Mouse (Mus musculus): ENCODE data around the gene Ehd2. TPM values are rescaled to one million over a fixed set of nuclear protein-coding genes. Genes with fewer than 3 reads are reported as not detected.
A peak's percentile ranks its signal among the peaks of the same experiment; 100 is the strongest.

Gene Ehd2
- polyA plus RNA-seq, 1 experiment from 2014 or later = 5.4 TPM

DNA sequence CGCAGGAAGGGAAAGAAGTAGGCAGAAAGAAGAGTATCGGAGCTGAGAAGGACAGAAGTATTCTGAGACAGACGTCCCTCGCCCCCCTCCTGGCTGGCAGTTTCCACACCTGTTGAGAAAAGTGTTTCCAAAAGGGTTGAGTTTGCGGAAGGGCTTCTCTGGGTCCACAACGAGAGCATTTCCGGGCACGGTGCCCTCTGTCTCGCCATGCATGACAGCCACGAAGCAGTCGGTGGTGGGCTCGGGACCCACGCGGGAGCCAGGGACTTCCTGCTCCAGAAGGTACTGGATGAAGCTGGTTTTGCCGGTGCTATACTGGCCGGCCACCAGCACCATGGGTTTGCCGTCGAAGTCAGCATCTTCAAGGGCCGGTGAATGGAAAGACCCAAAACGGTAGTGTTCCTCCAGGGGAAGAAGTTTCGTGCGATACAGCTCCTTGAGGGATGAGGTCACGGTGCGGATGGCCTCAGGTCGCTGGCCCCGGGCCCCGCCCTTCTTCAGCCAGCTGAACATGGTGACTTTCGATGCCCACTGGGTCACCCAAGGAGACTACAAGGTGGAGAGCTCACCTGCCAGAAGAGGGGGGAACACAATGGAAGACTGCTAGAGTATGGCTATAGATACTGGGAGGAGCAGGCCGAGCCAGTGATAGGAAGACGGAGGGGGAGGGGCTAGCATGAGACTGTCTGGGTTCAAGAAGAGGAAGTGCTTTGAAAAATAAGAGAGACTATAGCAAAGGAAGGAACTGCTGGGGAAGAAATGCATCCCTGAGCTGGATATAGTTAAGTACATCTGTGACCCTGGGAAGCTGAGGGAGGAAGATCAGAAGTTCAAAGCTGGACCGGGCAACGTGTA lies 3.3 kb downstream of the Ehd2 start:
- Histone ChIP-seq H3K4me2 (ENCODE audit: low read length) (no peak overlapping the region), H3K27ac (ENCODE audit: low read length) (no peak overlapping the region), H3K4me1 (replicated peaks; ENCODE audit: control insufficient read depth, insufficient read depth, low read length) (peaks cover 18% of the 10 kb centered on the region), H3K4me3 (replicated peaks; ENCODE audit: low read length) (no peak overlapping the region), H3K36me3 (ENCODE audit: control insufficient read depth, insufficient read depth) (no peaks in the 10 kb centered on the region), H3K9ac (replicated peaks; ENCODE audit: low read depth, low read length) (no peak overlapping the region), H3K9me3 (ENCODE audit: control insufficient read depth, low read length) (no peaks in the 10 kb centered on the region), H3K27me3 (replicated peaks; ENCODE audit: control insufficient read depth, insufficient read depth, low read length) (no peaks in the 10 kb centered on the region)
- 86% methylated on average over 32 of the region's 32 CpGs for WGBS
- no peak for ATAC-seq

DNA sequence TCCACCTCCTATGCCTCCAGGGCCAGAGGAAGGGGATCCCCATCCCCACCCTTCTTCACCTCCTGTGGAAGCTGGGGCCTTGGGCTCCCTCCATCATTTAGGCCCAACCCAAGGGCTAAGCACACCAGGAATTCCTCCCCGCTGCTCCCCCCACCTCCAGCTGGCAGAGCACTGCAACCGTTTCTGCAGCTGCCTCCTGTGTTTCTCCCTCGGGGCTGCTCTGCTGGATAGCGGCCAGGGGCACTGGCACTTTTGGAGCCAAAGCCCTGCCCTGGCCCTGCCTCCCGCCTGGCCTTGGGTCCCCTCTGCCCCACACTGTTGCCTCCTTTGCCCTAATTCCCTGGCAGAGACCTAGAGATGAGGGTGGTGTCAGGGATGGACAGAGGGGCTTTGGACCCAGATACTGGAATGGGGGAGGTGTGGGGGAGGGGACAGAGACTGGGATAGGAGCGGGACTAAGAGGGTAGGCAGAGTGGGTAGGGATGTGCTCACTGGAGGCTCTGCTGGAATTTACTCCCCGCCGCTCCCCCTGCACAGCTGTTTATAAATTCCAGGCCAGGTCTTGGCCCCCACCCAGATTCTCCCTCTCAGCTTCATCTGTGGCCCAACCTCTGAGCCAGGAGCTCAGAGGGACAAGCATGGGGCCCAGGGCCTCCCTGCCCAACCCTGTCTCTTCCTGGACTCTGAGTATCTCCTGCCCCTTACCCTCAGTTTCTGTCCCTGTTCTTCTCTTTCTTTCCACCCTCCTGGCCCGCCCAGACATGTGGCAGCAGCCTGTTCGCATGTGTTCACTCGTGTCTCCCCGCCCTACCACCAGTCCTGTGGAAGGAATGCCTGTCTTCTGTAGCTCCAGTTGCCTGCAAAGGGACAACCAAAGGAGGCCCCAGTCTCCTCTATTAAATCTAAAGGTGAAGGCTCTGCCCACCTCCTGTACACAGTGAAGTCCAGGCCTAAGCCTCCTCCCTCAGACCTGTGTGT lies 4.8 kb downstream of the Ehd2 start:
- peak; percentile 59 for ATAC-seq
- Histone ChIP-seq H3K9ac (replicated peaks; ENCODE audit: low read depth, low read length) (no peak overlapping the region), H3K27me3 (replicated peaks; ENCODE audit: control insufficient read depth, insufficient read depth, low read length) (no peaks in the 10 kb centered on the region), H3K27ac (ENCODE audit: low read length) (no peak overlapping the region), H3K9me3 (ENCODE audit: control insufficient read depth, low read length) (no peaks in the 10 kb centered on the region), H3K4me2 (ENCODE audit: low read length) (no peak overlapping the region), H3K4me1 (replicated peaks; ENCODE audit: control insufficient read depth, insufficient read depth, low read length) (peaks cover 18% of the 10 kb centered on the region), H3K36me3 (ENCODE audit: control insufficient read depth, insufficient read depth) (no peaks in the 10 kb centered on the region), H3K4me3 (replicated peaks; ENCODE audit: low read length) (no peak overlapping the region)
- 27% methylated on average over 12 of the region's 12 CpGs for WGBS

DNA sequence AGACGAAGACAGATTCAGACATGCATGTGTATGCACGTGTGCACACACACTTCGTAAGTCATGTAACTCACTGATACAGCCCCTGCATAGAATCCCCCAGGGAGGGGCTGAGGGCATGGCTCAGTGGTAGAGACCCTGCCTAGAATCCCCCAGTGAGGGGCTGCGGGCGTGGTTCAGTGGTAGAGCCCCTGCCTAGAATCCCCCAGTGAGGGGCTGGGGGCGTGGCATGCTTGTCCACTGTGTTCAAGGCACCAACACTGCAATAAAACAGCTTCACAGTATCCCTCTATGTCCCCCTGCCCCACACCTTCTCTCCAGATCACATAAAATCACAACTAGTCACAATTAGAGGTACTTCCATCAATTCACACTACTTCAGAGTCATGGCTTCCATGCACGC lies 5.6 kb downstream of the Ehd2 start:
- peaks cover 13% of the 10 kb centered on the region for H3K4me1 ChIP-seq (replicated peaks; ENCODE audit: control insufficient read depth, insufficient read depth, low read length)
- H3K36me3 ChIP-seq (ENCODE audit: control insufficient read depth, insufficient read depth) = no peaks in the 10 kb centered on the region
- no peak overlapping the region for H3K4me2 ChIP-seq (ENCODE audit: low read length)
- 83% methylated on average over 7 of the region's 7 CpGs for WGBS
- peak; percentile 4; the same call in 1 of the 2 replicates for ATAC-seq
- H3K27ac ChIP-seq (ENCODE audit: low read length) = no peak overlapping the region
- no peaks in the 10 kb centered on the region for H3K9me3 ChIP-seq (ENCODE audit: control insufficient read depth, low read length)
- H3K27me3 ChIP-seq (replicated peaks; ENCODE audit: control insufficient read depth, insufficient read depth, low read length) = no peaks in the 10 kb centered on the region
- H3K4me3 ChIP-seq (replicated peaks; ENCODE audit: low read length) = no peak overlapping the region
- no peak overlapping the region for H3K9ac ChIP-seq (replicated peaks; ENCODE audit: low read depth, low read length)

DNA sequence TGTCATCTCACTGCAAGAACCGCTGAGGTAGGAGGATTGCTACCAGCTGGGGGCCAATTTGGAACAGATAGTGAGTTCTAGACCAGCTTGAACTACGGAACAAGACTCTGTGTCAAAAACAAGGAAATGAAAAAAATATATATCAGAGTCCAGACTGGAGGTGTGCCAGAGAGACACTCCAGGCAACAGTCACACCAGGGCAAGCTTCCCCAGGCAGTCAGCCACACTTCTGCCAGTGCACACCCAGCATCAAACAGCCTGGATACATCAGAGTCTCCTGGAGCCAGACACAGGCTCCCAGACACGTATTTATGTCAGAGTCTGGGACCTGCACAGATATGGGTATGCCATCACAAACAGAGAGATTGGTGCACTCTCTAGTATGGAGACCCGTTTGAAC lies 6.1 kb downstream of the Ehd2 start:
- no peak overlapping the region for H3K27ac ChIP-seq (ENCODE audit: low read length)
- no peak overlapping the region for H3K9ac ChIP-seq (replicated peaks; ENCODE audit: low read depth, low read length)
- H3K9me3 ChIP-seq (ENCODE audit: control insufficient read depth, low read length) = no peaks in the 10 kb centered on the region
- H3K27me3 ChIP-seq (replicated peaks; ENCODE audit: control insufficient read depth, insufficient read depth, low read length) = no peaks in the 10 kb centered on the region
- H3K36me3 ChIP-seq (ENCODE audit: control insufficient read depth, insufficient read depth) = no peaks in the 10 kb centered on the region
- ATAC-seq = no peak
- H3K4me1 ChIP-seq (replicated peaks; ENCODE audit: control insufficient read depth, insufficient read depth, low read length) = peaks cover 13% of the 10 kb centered on the region
- WGBS = 66% methylated on average over 4 of the region's 4 CpGs
- H3K4me2 ChIP-seq (ENCODE audit: low read length) = no peak overlapping the region
- no peak overlapping the region for H3K4me3 ChIP-seq (replicated peaks; ENCODE audit: low read length)

DNA sequence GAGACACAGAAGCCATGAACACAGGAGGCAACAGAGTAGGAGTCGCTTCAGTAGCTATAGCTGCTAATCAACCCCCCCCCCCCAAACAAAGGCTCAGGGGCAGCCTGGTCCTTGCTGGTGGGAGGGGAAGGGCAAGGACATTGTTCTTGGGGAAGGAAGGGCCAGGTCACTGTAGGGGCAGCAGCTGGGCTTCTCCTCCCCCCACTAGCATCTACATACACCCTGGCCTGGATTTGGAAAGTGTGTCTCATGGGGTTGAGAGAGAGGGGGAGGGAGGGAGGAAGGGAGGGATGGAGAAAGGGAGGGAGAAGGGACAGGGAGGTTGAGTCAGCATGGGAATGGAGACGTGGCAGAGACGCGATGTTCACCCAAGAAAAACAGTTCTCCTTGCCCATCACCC lies 6.7 kb downstream of the Ehd2 start:
- H3K4me1 ChIP-seq (replicated peaks; ENCODE audit: control insufficient read depth, insufficient read depth, low read length) = peaks cover 13% of the 10 kb centered on the region
- no peak overlapping the region for H3K4me3 ChIP-seq (replicated peaks; ENCODE audit: low read length)
- H3K4me2 ChIP-seq (ENCODE audit: low read length) = no peak overlapping the region
- H3K9ac ChIP-seq (replicated peaks; ENCODE audit: low read depth, low read length) = no peak overlapping the region
- WGBS = 38% methylated on average over 4 of the region's 4 CpGs
- no peaks in the 10 kb centered on the region for H3K36me3 ChIP-seq (ENCODE audit: control insufficient read depth, insufficient read depth)
- no peaks in the 10 kb centered on the region for H3K27me3 ChIP-seq (replicated peaks; ENCODE audit: control insufficient read depth, insufficient read depth, low read length)
- H3K27ac ChIP-seq (ENCODE audit: low read length) = no peak overlapping the region
- no peak for ATAC-seq
- H3K9me3 ChIP-seq (ENCODE audit: control insufficient read depth, low read length) = no peaks in the 10 kb centered on the region

DNA sequence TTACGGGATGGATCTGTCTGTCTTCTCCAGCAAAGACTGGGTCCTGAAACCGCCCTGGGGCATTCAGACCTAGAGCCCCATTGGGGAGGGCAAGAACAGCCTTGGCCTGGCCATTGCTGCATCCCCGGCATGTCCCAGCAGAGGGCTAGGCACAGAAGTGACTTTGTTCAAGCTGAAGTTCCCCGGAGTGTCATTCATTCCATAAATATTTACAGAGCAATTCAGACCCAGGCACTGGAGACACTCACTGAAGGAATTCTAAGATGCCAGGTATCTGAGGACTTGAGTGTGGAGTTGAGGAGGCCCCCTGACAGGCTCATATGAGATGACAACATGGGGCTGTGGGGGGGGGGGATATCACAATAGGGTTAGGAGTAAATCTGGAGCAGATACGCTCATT lies 11.2 kb downstream of the Ehd2 start:
- Histone ChIP-seq H3K9me3 (ENCODE audit: control insufficient read depth, low read length) (no peaks in the 10 kb centered on the region), H3K27me3 (replicated peaks; ENCODE audit: control insufficient read depth, insufficient read depth, low read length) (no peaks in the 10 kb centered on the region), H3K27ac (ENCODE audit: low read length) (no peak overlapping the region), H3K9ac (replicated peaks; ENCODE audit: low read depth, low read length) (no peak overlapping the region), H3K4me1 (replicated peaks; ENCODE audit: control insufficient read depth, insufficient read depth, low read length) (no peaks in the 10 kb centered on the region), H3K4me3 (replicated peaks; ENCODE audit: low read length) (no peak overlapping the region), H3K4me2 (ENCODE audit: low read length) (no peak overlapping the region), H3K36me3 (ENCODE audit: control insufficient read depth, insufficient read depth) (no peaks in the 10 kb centered on the region)
- WGBS = 79% methylated on average over 5 of the region's 5 CpGs
- ATAC-seq = no peak

DNA sequence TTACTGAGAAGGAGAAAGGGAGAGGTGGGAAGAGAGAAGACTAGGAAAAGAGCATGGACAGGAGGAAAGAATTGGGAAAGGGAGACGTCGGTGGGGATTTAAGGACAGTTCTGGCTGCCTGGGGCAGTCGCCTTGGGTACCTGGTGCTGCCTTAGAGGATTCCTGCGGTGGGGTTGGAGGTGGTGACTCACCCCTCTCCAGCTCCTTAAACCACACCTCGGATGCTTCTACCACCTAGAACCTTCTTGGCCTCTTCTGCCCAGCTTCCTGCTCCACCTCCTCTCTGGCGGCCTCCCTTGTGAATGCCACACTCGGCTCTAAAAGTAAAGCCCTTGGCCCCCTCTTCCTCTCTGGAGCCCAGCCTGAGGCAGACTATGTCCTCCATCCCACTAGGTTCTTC lies 11.9 kb downstream of the Ehd2 start:
- no peak for ATAC-seq
- H3K9me3 ChIP-seq (ENCODE audit: control insufficient read depth, low read length) = no peaks in the 10 kb centered on the region
- no peaks in the 10 kb centered on the region for H3K36me3 ChIP-seq (ENCODE audit: control insufficient read depth, insufficient read depth)
- H3K4me3 ChIP-seq (replicated peaks; ENCODE audit: low read length) = no peak overlapping the region
- no peaks in the 10 kb centered on the region for H3K27me3 ChIP-seq (replicated peaks; ENCODE audit: control insufficient read depth, insufficient read depth, low read length)
- WGBS = 21% methylated on average over 7 of the region's 7 CpGs
- H3K27ac ChIP-seq (ENCODE audit: low read length) = no peak overlapping the region
- no peaks in the 10 kb centered on the region for H3K4me1 ChIP-seq (replicated peaks; ENCODE audit: control insufficient read depth, insufficient read depth, low read length)
- no peak overlapping the region for H3K4me2 ChIP-seq (ENCODE audit: low read length)
- H3K9ac ChIP-seq (replicated peaks; ENCODE audit: low read depth, low read length) = no peak overlapping the region

DNA sequence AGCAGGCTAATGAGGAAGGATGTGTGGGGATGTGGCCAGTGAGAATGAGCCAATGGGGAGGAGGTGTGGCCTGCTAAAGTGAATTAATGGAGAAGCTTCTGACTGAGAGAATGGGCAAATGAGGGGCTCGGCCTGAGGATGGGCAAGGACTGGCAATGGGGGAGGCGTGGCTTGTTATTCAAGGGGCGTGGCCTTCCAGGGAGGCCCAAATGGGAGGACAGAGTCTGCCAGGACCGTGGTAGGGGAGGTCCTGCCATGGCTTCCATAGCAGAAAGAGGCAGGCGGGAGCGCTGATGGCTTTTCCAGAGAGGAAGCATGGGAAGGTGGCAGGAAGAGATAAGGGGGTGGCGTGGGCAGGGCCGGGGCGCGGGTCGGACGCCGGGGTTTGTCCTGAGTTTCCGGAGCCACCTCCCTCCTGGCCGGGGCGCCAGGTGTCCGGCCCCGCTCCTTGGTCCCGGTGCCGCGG lies 12.4 kb downstream of the Ehd2 start:
- H3K4me2 ChIP-seq (ENCODE audit: low read length) = peak overlapping the region; percentile 14; the same call in 1 of the 2 replicates
- ATAC-seq = no peak
- H3K27me3 ChIP-seq (replicated peaks; ENCODE audit: control insufficient read depth, insufficient read depth, low read length) = no peaks in the 10 kb centered on the region
- no peak overlapping the region for H3K27ac ChIP-seq (ENCODE audit: low read length)
- H3K36me3 ChIP-seq (ENCODE audit: control insufficient read depth, insufficient read depth) = no peaks in the 10 kb centered on the region
- H3K9me3 ChIP-seq (ENCODE audit: control insufficient read depth, low read length) = no peaks in the 10 kb centered on the region
- 10% methylated on average over 20 of the region's 21 CpGs for WGBS
- no peak overlapping the region for H3K9ac ChIP-seq (replicated peaks; ENCODE audit: low read depth, low read length)
- no peaks in the 10 kb centered on the region for H3K4me1 ChIP-seq (replicated peaks; ENCODE audit: control insufficient read depth, insufficient read depth, low read length)
- H3K4me3 ChIP-seq (replicated peaks; ENCODE audit: low read length) = no peak overlapping the region

DNA sequence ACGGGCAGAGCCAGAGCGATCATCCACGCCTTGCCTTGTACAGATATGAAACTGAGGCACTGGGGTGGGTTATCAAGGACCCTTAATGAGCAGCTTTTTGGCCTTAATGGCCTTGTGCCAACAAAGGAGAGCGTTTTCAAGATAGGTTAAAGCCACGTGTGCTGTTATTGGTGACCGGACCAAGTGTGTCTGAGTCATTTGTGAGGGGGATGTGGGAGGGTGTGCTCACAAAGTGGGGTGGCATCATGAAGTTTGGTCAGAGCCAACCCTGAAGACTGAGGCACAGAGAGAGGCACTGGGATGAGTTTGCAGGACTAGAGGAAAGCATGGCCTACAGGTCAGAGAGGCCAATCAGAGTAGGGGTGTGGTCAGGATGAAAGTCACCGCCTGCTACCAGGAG lies 12.9 kb downstream of the Ehd2 start:
- ATAC-seq = no peak
- Histone ChIP-seq H3K4me3 (replicated peaks; ENCODE audit: low read length) (no peak overlapping the region), H3K27ac (ENCODE audit: low read length) (no peak overlapping the region), H3K36me3 (ENCODE audit: control insufficient read depth, insufficient read depth) (no peaks in the 10 kb centered on the region), H3K9me3 (ENCODE audit: control insufficient read depth, low read length) (no peaks in the 10 kb centered on the region), H3K4me2 (ENCODE audit: low read length) (no peak overlapping the region), H3K4me1 (replicated peaks; ENCODE audit: control insufficient read depth, insufficient read depth, low read length) (no peaks in the 10 kb centered on the region), H3K9ac (replicated peaks; ENCODE audit: low read depth, low read length) (no peak overlapping the region), H3K27me3 (replicated peaks; ENCODE audit: control insufficient read depth, insufficient read depth, low read length) (no peaks in the 10 kb centered on the region)
- WGBS = 95% methylated on average over 7 of the region's 7 CpGs

Data from forebrain, embryonic 16.5 days (tissue).